Mouse (Mus musculus) kidney, postnatal 10 days (tissue): Measurements from ENCODE around the gene Rnf114.

Source experiments
- DNase-seq: peaks from one replicate; pipeline ENCODE4 v3.0.0; 2021; ENCODE audit warnings: mixed read lengths

Gene Rnf114

DNA sequence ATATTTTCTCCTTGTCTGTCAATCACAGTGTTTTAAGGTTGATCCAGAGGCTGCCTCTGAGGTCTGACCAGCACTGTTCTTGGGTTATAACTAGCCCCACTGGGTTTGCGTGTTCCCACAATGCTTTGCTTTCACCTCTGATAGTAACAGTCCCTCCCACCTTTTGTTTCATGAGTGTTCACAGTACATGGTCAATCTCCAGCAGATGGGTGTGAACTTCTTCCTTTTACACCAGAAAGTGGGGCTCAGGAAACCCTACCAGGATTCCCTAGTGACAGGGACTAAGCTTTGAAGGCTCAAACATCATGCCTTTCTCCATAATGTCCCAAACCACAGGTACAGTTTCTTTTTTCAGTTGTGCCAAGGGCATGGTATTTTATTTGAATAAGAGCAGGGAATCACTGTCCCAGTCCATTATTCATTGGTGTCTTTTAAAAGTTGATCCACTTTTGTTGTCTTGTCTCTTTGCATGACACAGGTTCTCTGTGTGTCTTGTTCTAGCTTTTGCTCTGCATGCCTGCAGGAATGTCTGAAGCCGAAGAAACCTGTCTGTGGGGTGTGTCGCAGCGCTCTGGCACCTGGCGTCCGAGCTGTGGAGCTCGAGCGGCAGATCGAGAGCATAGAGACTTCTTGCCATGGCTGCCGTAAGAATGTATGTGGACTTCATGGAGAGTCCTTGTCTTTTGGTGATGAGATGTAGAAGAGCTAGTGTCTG is 14.3 kb downstream of the Rnf114 start:
- DNase-seq = no peak

GRCm38 (mm10) chr2:167507719-167508385 is 15.4 kb downstream of the Rnf114 start:
- DNase-seq = no peak

GRCm38 (mm10) chr2:167508569-167508968 is 16.1 kb downstream of the Rnf114 start:
- DNase-seq = no peak

DNA sequence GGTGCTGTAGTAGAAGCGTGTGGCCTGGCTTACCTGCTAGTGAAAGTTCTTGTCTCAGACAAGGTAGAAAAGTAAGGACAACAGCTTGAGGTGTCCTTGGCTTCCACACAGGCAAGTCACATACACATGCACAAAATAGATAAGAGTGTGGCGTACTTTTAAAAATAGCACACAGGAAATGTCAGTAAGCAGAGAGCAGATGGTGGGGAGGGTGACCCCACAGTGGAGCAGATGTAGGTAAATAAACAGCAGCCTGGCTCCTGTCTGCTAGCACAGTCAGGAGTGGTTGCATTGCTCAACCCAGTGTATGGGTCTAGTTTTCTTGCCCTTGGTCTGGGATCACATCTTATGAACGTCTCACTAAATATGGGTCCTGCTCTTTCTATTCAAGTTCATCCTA is 18.0 kb downstream of the Rnf114 start:
- no peak for DNase-seq

DNA sequence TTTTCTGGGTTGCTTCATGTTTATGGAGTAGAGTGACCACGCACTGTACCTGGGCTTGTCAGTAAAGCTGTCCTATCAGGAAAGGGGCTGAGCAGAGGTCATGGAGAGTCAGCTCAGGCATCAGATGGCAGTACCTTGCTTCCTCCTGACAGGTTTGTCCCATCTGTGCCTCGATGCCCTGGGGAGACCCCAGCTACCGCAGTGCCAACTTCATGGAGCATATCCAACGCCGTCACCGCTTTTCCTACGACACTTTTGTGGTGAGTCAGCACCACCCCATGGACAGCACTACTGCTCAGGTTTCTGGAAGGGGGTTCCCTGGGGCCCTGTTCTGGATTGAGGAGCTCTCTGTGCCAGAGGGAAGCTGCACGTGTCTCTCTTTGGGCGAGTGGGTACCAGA is 19.9 kb downstream of the Rnf114 start:
- no peak for DNase-seq

GRCm38 (mm10) chr2:167512970-167513369 is 20.5 kb downstream of the Rnf114 start:
- DNase-seq = no peak

GRCm38 (mm10) chr2:167514641-167515040 is 22.2 kb downstream of the Rnf114 start:
- DNase-seq = no peak

DNA sequence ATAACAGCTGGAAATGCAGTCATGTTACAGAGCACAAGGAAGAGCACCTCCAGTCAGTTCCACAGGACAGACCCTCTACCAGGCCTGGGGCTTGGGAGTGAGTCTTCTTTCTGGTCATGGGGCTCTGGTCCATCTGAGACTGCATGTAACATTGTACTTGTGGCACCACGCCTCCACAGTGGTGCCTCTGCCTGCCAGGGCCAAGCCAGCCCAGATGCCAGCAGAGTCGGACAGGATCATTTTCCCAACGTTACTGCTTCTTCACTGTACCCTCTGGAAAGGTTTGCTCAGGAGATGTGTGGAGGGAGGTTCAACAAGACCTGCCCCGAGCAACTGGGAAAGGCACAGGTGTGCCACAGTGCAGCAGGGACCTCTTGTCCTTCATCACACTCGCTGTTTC is 23.2 kb downstream of the Rnf114 start:
- DNase-seq = no peak

- DNase-seq = no peak
These were observed 27.3 kb downstream of the Rnf114 start for GRCm38 (mm10) chr2:167519606-167520252.

GRCm38 (mm10) chr2:167528278-167528677 is 35.8 kb downstream of the Rnf114 start:
- DNase-seq = peak; percentile 51

GRCm38 (mm10) chr2:167529935-167530513 is 37.6 kb downstream of the Rnf114 start:
- DNase-seq = no peak

- DNase-seq = no peak
These were observed 38.1 kb downstream of the Rnf114 start for GRCm38 (mm10) chr2:167530536-167530935.

DNA sequence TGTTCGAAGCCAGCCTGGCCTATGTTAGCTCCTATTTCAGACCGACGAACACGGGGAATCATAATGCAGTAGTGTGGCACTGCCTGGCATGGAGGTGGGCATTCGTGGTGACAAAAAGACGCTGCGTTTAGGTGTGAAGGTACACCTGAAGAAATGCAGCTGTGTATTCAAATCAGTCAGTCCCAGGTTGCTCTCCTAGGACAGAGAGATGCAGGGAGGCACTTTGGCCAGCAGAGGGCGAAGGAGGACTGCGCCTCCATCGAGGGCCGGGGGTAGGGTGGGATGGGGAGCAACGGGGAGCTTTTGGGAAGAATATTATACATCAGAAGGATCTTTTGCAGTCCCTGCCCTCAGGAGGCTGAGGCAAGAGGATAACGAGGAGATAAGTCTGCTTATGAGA is 39.7 kb downstream of the Rnf114 start:
- DNase-seq = peak; percentile 78

DNA sequence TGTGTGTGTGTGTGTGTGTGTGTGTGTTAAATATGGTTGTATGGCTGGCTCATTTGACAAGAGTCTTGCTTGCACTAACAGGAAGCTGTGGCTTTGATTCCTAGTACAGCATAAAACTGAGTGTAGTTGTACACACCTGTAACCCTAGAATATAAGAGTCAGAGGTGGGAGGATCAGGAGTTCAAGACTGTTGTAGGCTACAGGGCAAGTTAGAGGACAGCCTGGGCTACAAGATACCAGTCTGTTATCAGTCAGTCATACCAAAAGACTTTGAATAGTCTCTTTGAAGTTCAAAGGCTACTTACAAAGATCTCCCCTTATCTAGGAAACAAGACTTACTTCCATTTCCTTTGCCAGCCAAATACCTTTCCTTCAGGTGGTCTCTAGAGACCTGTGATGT is 41.4 kb downstream of the Rnf114 start:
- no peak for DNase-seq

DNA sequence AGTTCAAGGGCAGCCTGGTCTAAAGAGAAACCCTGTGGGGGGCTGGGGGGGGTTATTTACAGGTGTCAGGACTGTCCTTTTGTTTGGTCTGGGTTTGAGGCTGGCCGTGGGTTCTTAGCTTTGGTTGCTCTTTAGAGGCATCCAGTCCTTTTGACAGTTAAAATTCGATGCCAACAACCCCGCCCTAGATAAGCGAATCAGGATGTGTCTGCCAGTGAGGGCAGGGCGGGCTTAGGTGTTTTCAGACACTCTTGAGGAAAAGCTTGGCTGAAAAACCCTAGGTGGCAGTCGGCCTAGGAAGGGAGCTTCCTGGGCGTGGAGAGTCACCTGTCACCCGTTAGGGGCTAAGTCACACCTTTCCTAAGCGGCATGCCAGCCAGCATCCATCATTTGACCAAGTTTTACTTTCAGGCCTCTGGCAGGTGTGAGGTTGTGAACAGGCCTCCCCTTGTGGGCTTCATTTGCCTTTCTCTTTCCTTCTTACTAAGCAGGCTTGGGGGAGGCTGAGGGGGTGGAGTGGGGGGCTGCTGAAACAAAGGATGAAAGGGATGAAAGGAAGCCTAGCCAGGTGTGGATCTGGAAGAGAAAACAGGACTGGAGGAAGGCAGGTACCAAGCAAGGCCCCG is 44.0 kb downstream of the Rnf114 start:
- no peak for DNase-seq

GRCm38 (mm10) chr2:167537476-167538297 is 45.2 kb downstream of the Rnf114 start, which contains the start of gene Snai1:
Gene Snai1 (plus strand): TSS chr2:167538195.
- DNase-seq = peak; percentile 98

- peak; percentile 53 for DNase-seq
These were observed 46.3 kb downstream of the Rnf114 start for GRCm38 (mm10) chr2:167538671-167539306.

DNA sequence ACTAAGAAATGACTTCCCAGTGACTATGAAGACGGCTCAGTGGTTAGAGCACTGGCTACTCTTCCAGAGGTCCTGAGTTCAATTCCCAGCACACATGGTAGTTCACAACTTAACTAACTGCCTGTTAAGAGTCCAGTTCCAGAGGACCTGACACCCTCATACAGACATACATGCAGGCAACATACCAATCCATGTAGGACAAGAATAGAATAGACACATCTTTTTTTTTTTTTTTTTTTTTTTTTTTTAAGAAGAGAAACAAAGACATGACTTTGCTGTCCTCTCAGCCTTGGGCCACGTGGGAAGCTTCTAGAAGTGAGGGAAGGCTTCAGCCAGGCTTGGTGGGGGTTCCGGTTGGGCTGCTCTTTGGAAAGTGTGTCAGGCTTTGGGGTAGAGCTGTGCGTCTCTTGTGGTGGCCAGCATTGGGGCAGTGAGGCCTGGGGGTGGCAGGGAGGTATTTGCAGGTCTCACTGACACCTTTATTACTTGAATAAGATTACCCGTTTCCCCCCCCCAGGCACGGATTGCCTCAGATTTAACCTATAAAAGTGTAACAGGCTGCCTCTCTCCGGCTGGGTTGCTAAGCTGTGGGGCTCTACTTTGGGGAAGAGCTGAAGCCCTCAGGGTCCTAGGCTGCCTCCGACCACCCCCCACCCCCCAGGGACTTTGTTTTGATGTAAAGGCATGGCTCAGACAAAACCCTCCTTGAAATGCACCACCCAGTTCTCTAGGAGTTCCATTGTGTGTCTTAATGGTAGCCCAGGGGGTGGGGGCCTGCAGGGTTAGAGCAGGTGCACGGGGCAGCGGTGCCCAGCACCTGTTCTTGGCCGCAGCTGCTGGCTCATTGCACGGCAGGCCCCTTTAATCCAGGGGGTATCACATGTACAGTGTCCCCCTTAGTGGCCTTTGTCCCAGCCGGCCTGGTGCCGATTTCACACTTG is 47.4 kb downstream of the Rnf114 start:
- peak; percentile 38 for DNase-seq

- DNase-seq = peak; percentile 29
These were observed 48.1 kb downstream of the Rnf114 start for GRCm38 (mm10) chr2:167540477-167541110.

DNA sequence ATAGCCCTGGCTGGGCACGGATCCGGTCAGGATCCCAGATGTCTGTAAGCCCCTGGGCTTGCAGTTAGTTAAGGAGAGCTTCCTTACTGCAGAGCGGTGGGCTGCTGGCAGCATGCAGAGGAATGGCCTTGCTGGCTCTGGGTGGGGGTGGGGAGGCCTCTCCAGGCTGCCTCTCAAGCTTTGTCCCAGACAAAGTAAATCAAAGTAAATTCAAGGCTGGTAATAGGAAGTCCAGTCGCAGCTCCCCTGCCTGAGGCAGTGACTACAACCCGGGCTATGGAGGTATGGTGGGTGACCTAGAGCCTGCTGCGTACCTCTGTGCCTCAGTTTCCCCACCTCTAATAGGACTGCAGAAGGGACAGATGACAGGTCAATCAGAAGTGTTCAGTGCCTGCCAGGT is 48.9 kb downstream of the Rnf114 start:
- peak; percentile 23 for DNase-seq
